Mouse (Mus musculus) G1E (cell line): ENCODE data around the gene Sh3kbp1. TPM values are rescaled to one million over a fixed set of nuclear protein-coding genes. Genes with fewer than 3 reads are reported as not detected.
A peak's percentile ranks its signal among the peaks of the same experiment; 100 is the strongest.
"Not testable (repeated sequence)": the region's sequence is repeated elsewhere in the genome, so short reads cannot be mapped to it uniquely, and the experiment has no call there.

Source experiments
- ATAC-seq: 2 replicates; pipeline ENCODE4 v1.8.0; 2016; ENCODE audit warnings: mild to moderate bottlenecking; ENCODE audit not compliant: insufficient number of reproducible peaks, poor library complexity, low FRiP score, severe bottlenecking; ENCODE audit errors: extremely low read depth
- DNase-seq: peaks from one replicate; pipeline ENCODE4 v3.0.0; 2012; ENCODE audit warnings: low spot score
- H3K27me3 ChIP-seq: 2 replicates; pipeline ENCODE4 v1.6.1; 2012; ENCODE audit warnings: mild to moderate bottlenecking, low read length, inconsistent platforms; ENCODE audit not compliant: insufficient read depth
- H3K36me3 ChIP-seq: replicated peaks from 2 replicates; pipeline ENCODE3; 2012; ENCODE audit warnings: mild to moderate bottlenecking, inconsistent platforms
- H3K4me1 ChIP-seq: 2 replicates; pipeline ENCODE4 v1.6.1; 2012; ENCODE audit warnings: low read depth, low read length, inconsistent platforms, mixed read lengths; ENCODE audit not compliant: insufficient read depth
- H3K4me3 ChIP-seq: 2 replicates; pipeline ENCODE4 v1.5.1; 2012; ENCODE audit warnings: low read depth, mild to moderate bottlenecking, inconsistent platforms, low read length, moderate library complexity, mixed read lengths
- H3K9me3 ChIP-seq: replicated peaks from 2 replicates; pipeline ENCODE4 v1.6.1; 2012; ENCODE audit warnings: inconsistent platforms
- CTCF ChIP-seq: IDR thresholded peaks from 2 replicates; pipeline ENCODE4 v1.5.1; 2012; ENCODE audit warnings: low read depth, low read length, inconsistent platforms, mixed read lengths
- GATA1 ChIP-seq: IDR thresholded peaks from 2 replicates; pipeline ENCODE4 v1.6.1; 2012; ENCODE audit warnings: borderline replicate concordance, low read length, inconsistent platforms, mixed read lengths
- GATA2 ChIP-seq: IDR thresholded peaks from 2 replicates; pipeline ENCODE4 v1.6.1; 2012; ENCODE audit warnings: low read depth, low read length, inconsistent platforms, borderline replicate concordance
- POLR2AphosphoS5 ChIP-seq: IDR thresholded peaks from 2 replicates; pipeline ENCODE4 v1.6.1; 2012; ENCODE audit warnings: low read depth, low read length, inconsistent platforms; ENCODE audit not compliant: insufficient replicate concordance
- TAL1 ChIP-seq: conservative IDR thresholded peaks from 2 replicates; pipeline ENCODE4 v1.6.1; 2012; ENCODE audit warnings: low read depth, low read length, inconsistent platforms, mixed read lengths
- polyA plus RNA-seq: library from polyadenylated mRNA; stranded (reverse); fragments of >175 nt; gene quantifications from 2 replicates; pipeline ENCODE4 v1.2.3, GENCODE M21; 2012
- total RNA-seq, 2 experiments: library from RNA; stranded (forward) in 1 of 2; stranded (reverse) in 1 of 2; fragments of 200-1000 nt in 1 of 2; fragments of >200 nt in 1 of 2; fragmentation: Nextera tagmentation in 1 of 2; gene quantifications; 2 replicates each; pipeline ENCODE4 v1.2.3; 2014 to 2017

The Sh3kbp1 gene
- total RNA-seq (2014; fragmentation: Nextera tagmentation) (231 and 267 TPM in 2 replicates), total RNA-seq (2017) (194 and 242 TPM in 2 replicates), polyA plus RNA-seq (13.3 and 13.6 TPM in 2 replicates)

GRCm38 (mm10) chrX:159626907-159627587 lies at the start of gene Sh3kbp1:
Gene Sh3kbp1 (plus strand): TSS chrX:159627272.
- DNase-seq (peak; percentile 48), ATAC-seq (peak; percentile 23; the same call in 1 of the 2 replicates)
- Histone ChIP-seq H3K4me3 (peak within 1 kb of the TSS; percentile 79), H3K27me3 (0 out of 2 replicates have a peak, but pooled peaks cover 3% of the 10 kb centered on the region), H3K4me1 (peaks cover 28% of the 10 kb centered on the region), H3K9me3 (no peaks in the 10 kb centered on the region), H3K36me3 (peaks cover 18% of the 10 kb centered on the region)
- TF ChIP-seq TAL1: no peak
- TF ChIP-seq GATA1: no peak

DNA sequence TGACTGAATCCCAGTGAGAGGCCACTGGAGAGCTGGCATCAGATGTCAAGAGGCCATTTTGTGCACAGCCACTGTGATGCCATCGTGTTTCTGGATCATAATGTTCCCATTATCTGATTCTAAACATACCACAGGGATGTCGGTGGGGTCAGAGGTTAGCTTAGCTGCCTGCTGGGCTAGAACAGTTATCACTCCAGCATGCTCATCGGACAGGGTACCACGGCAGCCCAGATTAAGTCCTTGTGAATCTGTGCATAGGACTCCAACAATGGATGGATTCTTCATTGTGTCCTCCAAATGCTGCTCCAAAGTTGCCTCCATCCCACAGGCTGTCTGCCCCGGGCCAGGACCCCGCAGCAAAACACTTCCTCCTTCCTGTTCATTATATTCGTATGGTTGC lies 42.3 kb upstream of the Sh3kbp1 start:
- H3K27me3 ChIP-seq, DNase-seq, H3K4me1 ChIP-seq, ATAC-seq, H3K9me3 ChIP-seq, H3K4me3 ChIP-seq: not testable (repeated sequence)
- H3K36me3 ChIP-seq: peaks cover 13% of the 10 kb centered on the region

DNA sequence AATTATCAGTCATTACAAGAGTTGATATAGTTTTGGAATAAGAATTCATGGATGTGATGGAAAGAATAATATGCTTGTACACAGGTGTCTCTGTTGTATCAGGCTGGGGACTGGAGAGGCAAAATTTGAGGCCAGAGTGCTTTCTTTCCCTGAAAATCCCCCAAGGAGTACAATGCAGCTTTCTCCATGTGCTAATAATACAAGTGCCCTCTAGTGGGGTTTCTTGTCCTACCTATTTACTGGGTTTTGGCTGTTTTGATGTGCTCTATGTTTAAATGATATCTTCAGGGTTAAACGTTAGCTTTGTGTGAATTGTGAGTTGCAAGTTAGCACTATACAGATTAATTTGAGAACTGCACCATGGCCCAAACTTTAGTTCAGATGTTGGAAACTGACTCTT lies 35.4 kb upstream of the Sh3kbp1 start:
- DNase-seq (no peak), ATAC-seq (no peak)
- Histone ChIP-seq H3K9me3 (no peaks in the 10 kb centered on the region), H3K4me3 (no peak overlapping the region), H3K36me3 (peaks cover 14% of the 10 kb centered on the region), H3K27me3 (no peaks in the 10 kb centered on the region), H3K4me1 (no peaks in the 10 kb centered on the region)
- TF ChIP-seq POLR2AphosphoS5 (no peak), CTCF (no peak), TAL1 (no peak), GATA1 (no peak), GATA2 (no peak)

- TF ChIP-seq GATA1 (no peak), CTCF (no peak), TAL1 (no peak), POLR2AphosphoS5 (no peak), GATA2 (no peak)
- Histone ChIP-seq H3K4me1 (peaks cover 5% of the 10 kb centered on the region; the same call in 1 of the 2 replicates), H3K36me3 (peaks cover 6% of the 10 kb centered on the region), H3K9me3 (no peaks in the 10 kb centered on the region), H3K27me3 (no peaks in the 10 kb centered on the region), H3K4me3 (no peak overlapping the region)
- ATAC-seq: peak; percentile 34; the same call in 1 of the 2 replicates
- DNase-seq: no peak
These were observed 29.6 kb upstream of the Sh3kbp1 start for GRCm38 (mm10) chrX:159597502-159597901.

DNA sequence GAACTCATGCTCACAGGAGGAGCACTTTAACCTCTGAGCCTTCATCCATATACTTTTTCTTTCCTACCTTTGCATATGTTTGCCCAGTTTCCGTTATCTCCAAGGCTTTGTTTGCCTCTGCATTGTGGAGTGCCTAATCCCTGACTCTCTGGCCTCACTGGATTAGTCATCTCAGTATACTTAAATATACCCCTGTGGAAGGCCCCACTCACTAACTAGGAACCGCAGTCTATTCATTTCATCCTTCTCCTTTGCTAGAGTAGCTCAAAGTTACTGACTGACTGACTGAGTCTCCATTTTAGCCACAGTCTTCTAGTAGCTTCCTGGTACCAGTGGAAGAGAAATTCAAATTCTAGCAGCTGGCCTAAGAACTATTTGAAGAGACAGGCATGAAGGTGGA lies 22.2 kb upstream of the Sh3kbp1 start:
- H3K9me3 ChIP-seq: no peaks in the 10 kb centered on the region
- DNase-seq: no peak
- H3K36me3 ChIP-seq: no peaks in the 10 kb centered on the region
- H3K27me3 ChIP-seq: peaks cover 6% of the 10 kb centered on the region
- no peaks in the 10 kb centered on the region for H3K4me1 ChIP-seq
- TF ChIP-seq CTCF: no peak
- TF ChIP-seq POLR2AphosphoS5: no peak
- no peak for ATAC-seq
- no peak overlapping the region for H3K4me3 ChIP-seq

- no peaks in the 10 kb centered on the region for H3K4me1 ChIP-seq
- no peaks in the 10 kb centered on the region for H3K36me3 ChIP-seq
- no peak for TF ChIP-seq GATA2
- TF ChIP-seq TAL1: no peak
- no peak for TF ChIP-seq CTCF
- TF ChIP-seq POLR2AphosphoS5: no peak
- TF ChIP-seq GATA1: no peak
- H3K4me3 ChIP-seq: no peak overlapping the region
- DNase-seq (no peak), ATAC-seq (no peak)
- H3K27me3 ChIP-seq: peaks cover 6% of the 10 kb centered on the region
- H3K9me3 ChIP-seq: no peaks in the 10 kb centered on the region
These were observed 20.1 kb upstream of the Sh3kbp1 start for GRCm38 (mm10) chrX:159606936-159607335.

GRCm38 (mm10) chrX:159626208-159626906 lies 715 bp upstream of the Sh3kbp1 start:
- Histone ChIP-seq H3K4me3 (peak overlapping the region; percentile 79; the same call in 1 of the 2 replicates), H3K9me3 (no peaks in the 10 kb centered on the region), H3K27me3 (0 out of 2 replicates have a peak, but pooled peaks cover 3% of the 10 kb centered on the region), H3K4me1 (peaks cover 28% of the 10 kb centered on the region), H3K36me3 (peaks cover 13% of the 10 kb centered on the region)
- DNase-seq (no peak), ATAC-seq (no peak)
- TF ChIP-seq GATA1 (no peak), TAL1 (no peak), CTCF (no peak), GATA2 (no peak), POLR2AphosphoS5 (no peak)
